Mouse (Mus musculus): ENCODE results near the gene Ikzf4. TPM values are rescaled to one million over a fixed set of nuclear protein-coding genes. Genes with fewer than 3 reads are reported as not detected.

Ikzf4 gene
- 171 TPM for polyA plus RNA-seq (2017; shearing (Covaris generic))

DNA sequence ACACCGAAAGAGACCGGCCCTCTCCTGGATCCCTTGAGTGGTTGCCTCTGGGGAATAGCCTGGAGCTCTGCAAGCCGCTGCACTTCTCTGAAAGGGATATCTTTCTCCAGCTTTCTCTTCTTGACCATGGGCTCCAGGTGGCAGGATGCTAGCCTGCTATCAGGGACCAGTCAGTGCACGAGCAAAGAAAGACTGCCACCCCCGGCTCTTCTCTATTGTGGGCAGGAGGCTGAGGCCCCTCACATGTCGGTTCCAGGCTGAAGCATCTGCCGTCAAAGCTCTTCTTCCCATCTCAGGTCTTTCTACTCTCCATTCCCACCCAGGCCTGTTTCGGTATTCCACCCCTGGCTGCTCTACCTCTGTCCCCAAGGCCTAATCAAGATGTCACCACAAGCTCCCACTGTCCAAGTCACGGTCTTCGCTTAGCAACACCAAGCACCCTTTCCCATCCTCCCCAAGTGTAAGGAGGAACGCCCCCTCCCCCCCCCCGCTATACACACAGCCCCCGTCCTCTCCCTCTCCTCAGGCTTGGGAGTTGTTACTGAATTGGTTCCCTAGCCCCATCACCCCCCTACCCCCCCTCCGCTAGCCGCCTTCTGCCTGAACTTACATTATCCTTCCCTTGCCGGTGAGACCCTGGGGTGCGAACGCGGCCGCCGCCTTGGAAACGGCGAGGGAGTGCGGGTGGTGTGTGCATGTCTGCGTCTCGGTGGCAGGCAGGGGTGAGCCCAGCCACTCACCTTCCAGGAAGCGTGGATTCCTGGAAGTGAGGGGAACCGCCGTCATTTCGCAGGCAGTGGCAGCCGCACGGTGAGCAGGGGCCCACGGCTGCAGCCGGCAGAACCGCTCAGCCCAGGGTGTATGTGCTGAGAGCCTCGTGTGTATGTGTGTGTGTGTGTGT, at the start of gene Ikzf4:
Ikzf4 (minus strand) TSS at position 881 of the 901 bp plus-strand sequence.

GRCm38 (mm10) chr10:128673763-128674468, 28.1 kb upstream of the Ikzf4 start, which contains the start of gene Suox:
Gene Suox, minus strand, starts transcription at chr10:128674073.

DNA sequence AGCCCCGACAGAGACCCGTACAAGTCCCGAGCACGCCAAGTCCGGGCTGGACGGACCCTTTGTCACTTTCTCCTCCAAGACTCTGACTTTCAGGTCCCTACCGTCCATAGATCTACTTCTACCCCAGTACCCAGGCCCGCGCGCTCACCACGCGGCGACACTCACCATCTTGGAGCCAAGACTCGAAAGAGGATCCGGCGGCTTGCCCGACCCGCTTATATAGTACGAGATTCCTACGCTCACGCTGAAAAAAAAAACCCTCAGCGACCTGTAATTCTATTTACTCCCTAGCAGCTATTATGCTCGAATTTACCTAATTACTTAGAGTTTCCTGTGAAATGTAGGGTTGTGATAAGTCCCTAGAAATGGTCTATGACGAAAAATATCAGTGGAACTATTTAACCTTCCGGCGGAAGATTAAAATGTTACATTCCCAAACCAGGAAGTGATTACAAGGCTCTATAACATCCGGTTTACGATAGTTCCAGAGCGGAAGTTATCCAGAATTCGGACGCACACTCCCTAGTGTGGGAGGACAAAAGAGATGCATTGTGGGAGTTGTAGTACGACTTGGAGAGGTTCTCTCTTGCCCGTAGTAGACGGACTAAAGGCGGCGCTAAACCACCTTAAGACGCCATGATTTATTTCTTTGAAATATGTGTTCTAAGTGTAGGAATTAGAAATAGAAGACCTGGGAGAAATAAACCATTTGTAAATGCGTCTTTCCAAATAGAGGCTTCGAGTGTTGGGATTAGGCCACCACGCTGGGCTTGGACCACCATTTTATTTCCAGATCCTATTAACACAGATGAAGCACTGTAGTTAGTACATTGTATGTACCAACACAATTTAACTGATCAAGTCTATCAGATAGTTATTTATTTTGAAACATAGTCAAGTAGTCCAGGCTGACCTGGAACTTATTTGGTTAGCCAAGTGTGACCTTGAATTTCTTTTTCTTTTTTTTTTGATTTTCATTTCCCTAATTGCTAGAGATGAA, 19.2 kb downstream of the Ikzf4 start, which contains the start of gene Rps26:
Rps26 (minus strand) TSS at position 437 of the 1,000 bp plus-strand sequence.

GRCm38 (mm10) chr10:128589464-128590192, 56.2 kb downstream of the Ikzf4 start, which contains the start of gene Erbb3:
Gene Erbb3, minus strand, starts transcription at chr10:128589652.

Other genes starting within 250 kb of the Ikzf4 start
- 0.71 TPM for gene Slc39a5, start 244.8 kb downstream of the Ikzf4 start, polyA plus RNA-seq (2017; shearing (Covaris generic))
- gene Nabp2, start 234.5 kb downstream of the Ikzf4 start, polyA plus RNA-seq (2017; shearing (Covaris generic)) = 130 TPM
- gene Rnf41, start 234.3 kb downstream of the Ikzf4 start, polyA plus RNA-seq (2017; shearing (Covaris generic)) = 58.1 TPM
- 143 TPM for gene Smarcc2, start 186.7 kb downstream of the Ikzf4 start, polyA plus RNA-seq (2017; shearing (Covaris generic))
- gene Myl6, start 151.8 kb downstream of the Ikzf4 start, polyA plus RNA-seq (2017; shearing (Covaris generic)) = 1,346 TPM
- gene Myl6b, start 147.3 kb downstream of the Ikzf4 start, polyA plus RNA-seq (2017; shearing (Covaris generic)) = 5.6 TPM
- gene Esyt1, start 120.1 kb downstream of the Ikzf4 start, polyA plus RNA-seq (2017; shearing (Covaris generic)) = 212 TPM
- 40.2 TPM for gene Zc3h10, start 98.2 kb downstream of the Ikzf4 start, polyA plus RNA-seq (2017; shearing (Covaris generic))
- gene Rpl41, start 96.7 kb downstream of the Ikzf4 start, polyA plus RNA-seq (2017; shearing (Covaris generic)) = 2,472 TPM
- 35.3 TPM for gene Pa2g4, start 80.0 kb downstream of the Ikzf4 start, polyA plus RNA-seq (2017; shearing (Covaris generic))
- 12.6 TPM for gene Erbb3, start 56.3 kb downstream of the Ikzf4 start, polyA plus RNA-seq (2017; shearing (Covaris generic))
- gene Rps26, start 19.2 kb downstream of the Ikzf4 start, polyA plus RNA-seq (2017; shearing (Covaris generic)) = 590 TPM
- gene Suox, start 28.1 kb upstream of the Ikzf4 start, polyA plus RNA-seq (2017; shearing (Covaris generic)) = 61.8 TPM
- 56.8 TPM for gene Rab5b, start 50.3 kb upstream of the Ikzf4 start, polyA plus RNA-seq (2017; shearing (Covaris generic))
- gene Pmel, start 58.2 kb upstream of the Ikzf4 start, polyA plus RNA-seq (2017; shearing (Covaris generic)) = 4.6 TPM
- gene Cdk2, start 59.0 kb upstream of the Ikzf4 start, polyA plus RNA-seq (2017; shearing (Covaris generic)) = 47.2 TPM
- gene Dgka, start 98.9 kb upstream of the Ikzf4 start, polyA plus RNA-seq (2017; shearing (Covaris generic)) = 706 TPM
- 31.6 TPM for gene Pym1, start 101.9 kb upstream of the Ikzf4 start, polyA plus RNA-seq (2017; shearing (Covaris generic))
- not detected for gene Mmp19, start 144.9 kb upstream of the Ikzf4 start, polyA plus RNA-seq (2017; shearing (Covaris generic))
- gene Dnajc14, start 158.1 kb upstream of the Ikzf4 start, polyA plus RNA-seq (2017; shearing (Covaris generic)) = 136 TPM
- gene Tmem198b, start 158.4 kb upstream of the Ikzf4 start, polyA plus RNA-seq (2017; shearing (Covaris generic)) = 6.1 TPM
- 149 TPM for gene Sarnp, start 171.3 kb upstream of the Ikzf4 start, polyA plus RNA-seq (2017; shearing (Covaris generic))
- gene Ormdl2, start 175.7 kb upstream of the Ikzf4 start, polyA plus RNA-seq (2017; shearing (Covaris generic)) = 89.2 TPM
- gene Gdf11, start 245.7 kb upstream of the Ikzf4 start, polyA plus RNA-seq (2017; shearing (Covaris generic)) = 1.2 TPM